Mouse (Mus musculus): ENCODE measurements around the gene Anks1b.

GRCm38 (mm10) chr10:90892728-90893127, 1019.4 kb downstream of the Anks1b start:
- no peak for TF ChIP-seq POLR2A (IDR thresholded peaks at IDR 0.05; ENCODE audit: control insufficient read depth, low read depth, low read length)
- no peak for TF ChIP-seq CTCF (IDR thresholded peaks at IDR 0.05; ENCODE audit: control insufficient read depth, insufficient read depth, insufficient replicate concordance, low read depth, low read length)

Data from testis, adult 2 months (tissue).